Mouse (Mus musculus): ENCODE measurements around the gene Osbpl8. TPM values are rescaled to one million over a fixed set of nuclear protein-coding genes. Genes with fewer than 3 reads are reported as not detected.

The Osbpl8 gene
- polyA plus RNA-seq, 1 experiment = 0.51 TPM

GRCm38 (mm10) chr10:111173589-111174247, 9.2 kb downstream of the Osbpl8 start:
- H3K4me1 ChIP-seq (ENCODE audit: control insufficient read depth) = peaks cover 65% of the 10 kb centered on the region

GRCm38 (mm10) chr10:111177336-111177735, 12.8 kb downstream of the Osbpl8 start:
- H3K36me3 ChIP-seq (ENCODE audit: control insufficient read depth) = peaks cover 25% of the 10 kb centered on the region
- H3K27me3 ChIP-seq (ENCODE audit: control insufficient read depth) = no peaks in the 10 kb centered on the region
- no peak for TF ChIP-seq TAL1 (IDR thresholded peaks at IDR 0.05; ENCODE audit: low read length)
- no peak for TF ChIP-seq GATA1 (IDR thresholded peaks at IDR 0.05; ENCODE audit: low read length)
- H3K4me3 ChIP-seq (replicated peaks) = no peak overlapping the region
- H3K9me3 ChIP-seq (ENCODE audit: control insufficient read depth, low read length) = no peaks in the 10 kb centered on the region
- H3K4me1 ChIP-seq (ENCODE audit: control insufficient read depth) = peaks cover 46% of the 10 kb centered on the region

More at GRCm38 (mm10) chr10:111173589-111174247, 9.2 kb downstream of the Osbpl8 start:
- H3K4me3 ChIP-seq (replicated peaks) = no peak overlapping the region
- H3K9me3 ChIP-seq (ENCODE audit: control insufficient read depth, low read length) = no peaks in the 10 kb centered on the region
- no peak for TF ChIP-seq GATA1 (IDR thresholded peaks at IDR 0.05; ENCODE audit: low read length)
- no peak for TF ChIP-seq TAL1 (IDR thresholded peaks at IDR 0.05; ENCODE audit: low read length)
- H3K36me3 ChIP-seq (ENCODE audit: control insufficient read depth) = peaks cover 25% of the 10 kb centered on the region
- no peaks in the 10 kb centered on the region for H3K27me3 ChIP-seq (ENCODE audit: control insufficient read depth)

- no peaks in the 10 kb centered on the region for H3K9me3 ChIP-seq (ENCODE audit: control insufficient read depth, low read length)
- no peak for TF ChIP-seq GATA1 (IDR thresholded peaks at IDR 0.05; ENCODE audit: low read length)
- no peak for TF ChIP-seq TAL1 (IDR thresholded peaks at IDR 0.05; ENCODE audit: low read length)
- H3K27me3 ChIP-seq (ENCODE audit: control insufficient read depth) = no peaks in the 10 kb centered on the region
- peaks cover 44% of the 10 kb centered on the region for H3K4me1 ChIP-seq (ENCODE audit: control insufficient read depth)
- peaks cover 28% of the 10 kb centered on the region for H3K36me3 ChIP-seq (ENCODE audit: control insufficient read depth)
- H3K4me3 ChIP-seq (replicated peaks) = no peak overlapping the region
Observed at GRCm38 (mm10) chr10:111178024-111178423, 13.5 kb downstream of the Osbpl8 start.

GRCm38 (mm10) chr10:111180633-111181032, 16.1 kb downstream of the Osbpl8 start:
- Histone ChIP-seq H3K4me3 (replicated peaks) (no peak overlapping the region), H3K36me3 (ENCODE audit: control insufficient read depth) (peaks cover 25% of the 10 kb centered on the region), H3K9me3 (ENCODE audit: control insufficient read depth, low read length) (no peaks in the 10 kb centered on the region), H3K27me3 (ENCODE audit: control insufficient read depth) (no peaks in the 10 kb centered on the region), H3K4me1 (ENCODE audit: control insufficient read depth) (peaks cover 31% of the 10 kb centered on the region)
- no peak for TF ChIP-seq GATA1 (IDR thresholded peaks at IDR 0.05; ENCODE audit: low read length)
- no peak for TF ChIP-seq TAL1 (IDR thresholded peaks at IDR 0.05; ENCODE audit: low read length)

GRCm38 (mm10) chr10:111183634-111184270, 19.2 kb downstream of the Osbpl8 start:
- H3K36me3 ChIP-seq (ENCODE audit: control insufficient read depth) = peaks cover 23% of the 10 kb centered on the region
- TF ChIP-seq TAL1 (IDR thresholded peaks at IDR 0.05; ENCODE audit: low read length) = no peak
- TF ChIP-seq GATA1 (IDR thresholded peaks at IDR 0.05; ENCODE audit: low read length) = no peak
- H3K9me3 ChIP-seq (ENCODE audit: control insufficient read depth, low read length) = no peaks in the 10 kb centered on the region
- H3K4me3 ChIP-seq (replicated peaks) = no peak overlapping the region
- peaks cover 27% of the 10 kb centered on the region for H3K4me1 ChIP-seq (ENCODE audit: control insufficient read depth)
- H3K27me3 ChIP-seq (ENCODE audit: control insufficient read depth) = no peaks in the 10 kb centered on the region

- Histone ChIP-seq H3K4me3 (replicated peaks) (no peak overlapping the region), H3K36me3 (ENCODE audit: control insufficient read depth) (peaks cover 9% of the 10 kb centered on the region), H3K9me3 (ENCODE audit: control insufficient read depth, low read length) (no peaks in the 10 kb centered on the region), H3K4me1 (ENCODE audit: control insufficient read depth) (peaks cover 17% of the 10 kb centered on the region), H3K27me3 (ENCODE audit: control insufficient read depth) (no peaks in the 10 kb centered on the region)
- TF ChIP-seq GATA1 (IDR thresholded peaks at IDR 0.05; ENCODE audit: low read length) (no peak), TAL1 (IDR thresholded peaks at IDR 0.05; ENCODE audit: low read length) (no peak)
Observed at GRCm38 (mm10) chr10:111185574-111186269, 21.2 kb downstream of the Osbpl8 start.

- Histone ChIP-seq H3K9me3 (ENCODE audit: control insufficient read depth, low read length) (no peaks in the 10 kb centered on the region), H3K4me3 (replicated peaks) (no peak overlapping the region), H3K27me3 (ENCODE audit: control insufficient read depth) (no peaks in the 10 kb centered on the region), H3K36me3 (ENCODE audit: control insufficient read depth) (no peaks in the 10 kb centered on the region; the same call in 1 of the 2 replicates), H3K4me1 (ENCODE audit: control insufficient read depth) (peaks cover 12% of the 10 kb centered on the region)
- TF ChIP-seq GATA1 (IDR thresholded peaks at IDR 0.05; ENCODE audit: low read length) (no peak), TAL1 (IDR thresholded peaks at IDR 0.05; ENCODE audit: low read length) (no peak)
Observed at GRCm38 (mm10) chr10:111189022-111189555, 24.5 kb downstream of the Osbpl8 start.

GRCm38 (mm10) chr10:111190110-111190795, 25.7 kb downstream of the Osbpl8 start:
- H3K27me3 ChIP-seq (ENCODE audit: control insufficient read depth) = no peaks in the 10 kb centered on the region
- no peaks in the 10 kb centered on the region; the same call in 1 of the 2 replicates for H3K36me3 ChIP-seq (ENCODE audit: control insufficient read depth)
- H3K9me3 ChIP-seq (ENCODE audit: control insufficient read depth, low read length) = no peaks in the 10 kb centered on the region
- TF ChIP-seq TAL1 (IDR thresholded peaks at IDR 0.05; ENCODE audit: low read length) (no peak), GATA1 (IDR thresholded peaks at IDR 0.05; ENCODE audit: low read length) (no peak)
- H3K4me1 ChIP-seq (ENCODE audit: control insufficient read depth) = peaks cover 16% of the 10 kb centered on the region
- H3K4me3 ChIP-seq (replicated peaks) = no peak overlapping the region
